Comparison of ENCODE assay signal across 8 mouse cellular contexts in genomic region chr13:42048991-42049773, GRCm38 (mm10). TPM values are rescaled to one million over a fixed set of nuclear protein-coding genes. Genes with fewer than 3 reads are reported as not detected.
A peak's percentile ranks its signal among the peaks of the same experiment; 100 is the strongest.
DNase-seq lines count a peak whose midpoint lies in the region; ATAC-seq and TF ChIP-seq lines count a peak whose summit lies in the region.

No protein-coding gene starts in this region.

- under 1% methylated on average over 48 of the region's 48 CpGs for WGBS in forebrain, embryonic 14.5 days

- H3K4me1 ChIP-seq in CH12.LX (ENCODE audit: control insufficient read depth in 1 of 2, insufficient read depth in 2 of 2) = peaks cover 2 to 16% of the 10 kb centered on the region in 2 experiments; a peak in 3 of 4 replicates
- H3K4me1 ChIP-seq in forebrain, embryonic 14.5 days (ENCODE audit: control insufficient read depth, insufficient read depth, low read length) = peaks cover 9% of the 10 kb centered on the region

- intact Hi-C loops in heart, postnatal 14 days (cut with DNase I) = no loop called here

- no peaks in the 10 kb centered on the region for H3K27me3 ChIP-seq in CH12.LX (replicated peaks)
- H3K27me3 ChIP-seq in forebrain, embryonic 14.5 days (replicated peaks; ENCODE audit: control insufficient read depth, insufficient read depth, low read length) = no peaks in the 10 kb centered on the region

- H3K27ac ChIP-seq in CH12.LX (ENCODE audit: insufficient read depth, low read depth) = peak overlapping the region; percentile 77
- H3K27ac ChIP-seq in forebrain, embryonic 14.5 days (ENCODE audit: low read depth, low read length) = peak overlapping the region; percentile 75; the same call in 1 of the 2 replicates
- H3K27ac ChIP-seq in layer of hippocampus, adult 2 months = peak overlapping the region; percentile 82

- DNase-seq in CH12.LX (ENCODE audit: extremely low read depth) = peak; percentile 47
- peak; percentile 12 for DNase-seq in c-Kit-negative CD71-positive TER-119-positive erythroid progenitor cells, embryonic 14.5 days (ENCODE audit: low read depth, low spot score)
- peak; percentile 68 for DNase-seq in forebrain, embryonic 14.5 days (ENCODE audit: low spot score)
- peak; percentile 85 for DNase-seq in heart, postnatal 14 days
- DNase-seq in layer of hippocampus, adult 2 months (ENCODE audit: low spot score in 2 of 2) = peak; percentile 20 to 64
- peak; percentile 87 for DNase-seq in lung, postnatal 10 days
- peak; percentile 81 for DNase-seq in ovary, postnatal 36 days (ENCODE audit: low spot score)
- DNase-seq in thymus, postnatal 14 days = peak; percentile 78

- TF ChIP-seq RAD21 in CH12.LX (IDR thresholded peaks at IDR 0.05; ENCODE audit: low read depth, low read length) = no peak

- H3K36me3 ChIP-seq in CH12.LX (replicated peaks in 1 of 2; ENCODE audit: control insufficient read depth in 1 of 2, insufficient read depth in 1 of 2, low read length in 1 of 2) = no peaks in the 10 kb centered on the region
- no peaks in the 10 kb centered on the region for H3K36me3 ChIP-seq in forebrain, embryonic 14.5 days (ENCODE audit: control insufficient read depth, insufficient read depth, low read length)

- in situ Hi-C loops in CH12.LX (cut with MboI; ENCODE audit: low pct_ligation_motif_present, low pct_unique_long_range_greater_than_20kb, low sequenced_read_pairs) = loop anchor here (10.0 to 25.0 kb wide), 2 partner anchors 134 to 337 kb away; no protein-coding TSS in a partner anchor

- peaks cover 16% of the 10 kb centered on the region for H3K79me2 ChIP-seq in CH12.LX (replicated peaks; ENCODE audit: control insufficient read depth, extremely low read depth, insufficient read depth, poor library complexity, severe bottlenecking)

- peak overlapping the region; percentile 61 to 93 (median 77) for H3K4me3 ChIP-seq in CH12.LX (replicated peaks in 1 of 3; ENCODE audit: low read depth in 2 of 3, low read length in 2 of 3, poor library complexity in 1 of 3)
- H3K4me3 ChIP-seq in forebrain, embryonic 14.5 days (ENCODE audit: low read depth, low read length) = peak overlapping the region; percentile 51
- peak overlapping the region; percentile 61 for H3K4me3 ChIP-seq in layer of hippocampus, adult 2 months

- peak overlapping the region; percentile 94 for H3K9ac ChIP-seq in CH12.LX (ENCODE audit: insufficient read depth, low read depth)
- H3K9ac ChIP-seq in forebrain, embryonic 14.5 days (ENCODE audit: low read length) = peak overlapping the region; percentile 76

- TF ChIP-seq CTCF in CH12.LX (conservative IDR thresholded peaks at IDR 0.05 in 1 of 2, IDR thresholded peaks at IDR 0.05 in 1 of 2; ENCODE audit: low read depth in 2 of 2, low read length in 2 of 2) = no peak
- no peak; the same call in 1 of the 2 replicates for TF ChIP-seq CTCF in layer of hippocampus, adult 2 months (conservative IDR thresholded peaks at IDR 0.05)

- ATAC-seq in forebrain, embryonic 14.5 days = no peak

- H3K4me2 ChIP-seq in CH12.LX (ENCODE audit: insufficient read depth, low read depth, poor library complexity, severe bottlenecking) = peak overlapping the region; percentile 76
- H3K4me2 ChIP-seq in forebrain, embryonic 14.5 days (ENCODE audit: low read length) = peak overlapping the region; percentile 86

- peak; percentile 59 for TF ChIP-seq POLR2A in CH12.LX (IDR thresholded peaks at IDR 0.05; ENCODE audit: low read depth, low read length)

- dilution Hi-C loops in CH12.LX (cut with MboI; ENCODE audit: extremely low pct_ligation_motif_present, extremely low pct_unique_long_range_greater_than_20kb, low sequenced_read_pairs) = no loop called here

- 0 out of 2 replicates have a peak, but pooled peaks have one; percentile 3 for TF ChIP-seq EP300 in CH12.LX (IDR thresholded peaks at IDR 0.05; ENCODE audit: low read length)

- H3K9me3 ChIP-seq in CH12.LX (replicated peaks; ENCODE audit: low read length) = no peaks in the 10 kb centered on the region
- no peaks in the 10 kb centered on the region for H3K9me3 ChIP-seq in forebrain, embryonic 14.5 days (replicated peaks; ENCODE audit: control insufficient read depth, low read length)

TF ChIP-seq in CH12.LX, 34 proteins besides CTCF, POLR2A, EP300 and RAD21:
- no peak for TF ChIP-seq SIN3A (IDR thresholded peaks at IDR 0.05; ENCODE audit: low read length)
- TF ChIP-seq SMC3 (IDR thresholded peaks at IDR 0.05; ENCODE audit: low read depth, low read length) = 0 out of 2 replicates have a peak, but pooled peaks have one; percentile 1
- TF ChIP-seq MAFK (IDR thresholded peaks at IDR 0.05; ENCODE audit: insufficient replicate concordance, low read length) = no peak
- no peak for TF ChIP-seq USF1 (IDR thresholded peaks at IDR 0.05; ENCODE audit: low read depth, low read length)
- peak; percentile 64 for TF ChIP-seq TCF12 (IDR thresholded peaks at IDR 0.05; ENCODE audit: low read depth, low read length)
- no peak for TF ChIP-seq MYC (IDR thresholded peaks at IDR 0.05; ENCODE audit: low read depth, low read length)
- no peak for TF ChIP-seq NELFE (IDR thresholded peaks at IDR 0.05; ENCODE audit: low read depth, low read length)
- peak; percentile 62; the same call in 1 of the 2 replicates for TF ChIP-seq CHD2 (IDR thresholded peaks at IDR 0.05; ENCODE audit: low read length)
- TF ChIP-seq UBTF (IDR thresholded peaks at IDR 0.05; ENCODE audit: low read depth, low read length) = peak; percentile 84; the same call in 1 of the 2 replicates
- TF ChIP-seq E2F4 (IDR thresholded peaks at IDR 0.05; ENCODE audit: insufficient replicate concordance, low read depth, low read length) = no peak
- TF ChIP-seq TBP (conservative IDR thresholded peaks at IDR 0.05; ENCODE audit: low read depth, low read length) = no peak
- TF ChIP-seq ZNF384 (IDR thresholded peaks at IDR 0.05; ENCODE audit: low read depth, low read length) = peak; percentile 94
- TF ChIP-seq ZKSCAN1 (IDR thresholded peaks at IDR 0.05; ENCODE audit: borderline replicate concordance, low read depth, low read length) = no peak
- no peak for TF ChIP-seq CHD1 (IDR thresholded peaks at IDR 0.05; ENCODE audit: low read depth, low read length)
- TF ChIP-seq IRF4 (IDR thresholded peaks at IDR 0.05; ENCODE audit: low read depth, low read length) = peak; percentile 27; the same call in 1 of the 2 replicates
- TF ChIP-seq MEF2A (IDR thresholded peaks at IDR 0.05; ENCODE audit: borderline replicate concordance, low read depth, low read length) = 0 out of 2 replicates have a peak, but pooled peaks have one; percentile 13
- TF ChIP-seq NRF1 (IDR thresholded peaks at IDR 0.05; ENCODE audit: low read depth, low read length) = no peak
- no peak for TF ChIP-seq JUN (IDR thresholded peaks at IDR 0.05; ENCODE audit: insufficient read depth, low read depth, low read length)
- no peak for TF ChIP-seq USF2 (conservative IDR thresholded peaks at IDR 0.05; ENCODE audit: low read depth, low read length)
- TF ChIP-seq KAT2A (IDR thresholded peaks at IDR 0.05; ENCODE audit: insufficient replicate concordance, low read length) = no peak
- no peak for TF ChIP-seq ZC3H11A (IDR thresholded peaks at IDR 0.05; ENCODE audit: low read depth, low read length)
- TF ChIP-seq POLR2AphosphoS2 (IDR thresholded peaks at IDR 0.05; ENCODE audit: low read depth, low read length) = no peak
- no peak for TF ChIP-seq RCOR1 (conservative IDR thresholded peaks at IDR 0.05; ENCODE audit: low read depth, low read length)
- TF ChIP-seq GABPA (IDR thresholded peaks at IDR 0.05; ENCODE audit: insufficient replicate concordance, low read depth, low read length) = no peak
- no peak; the same call in 1 of the 2 replicates for TF ChIP-seq MAX (IDR thresholded peaks at IDR 0.05; ENCODE audit: low read length)
- TF ChIP-seq BHLHE40 (IDR thresholded peaks at IDR 0.05; ENCODE audit: low read depth, low read length) = peak; percentile 47; the same call in 1 of the 2 replicates
- no peak for TF ChIP-seq JUND (conservative IDR thresholded peaks at IDR 0.05; ENCODE audit: low read depth, low read length)
- TF ChIP-seq MXI1 (IDR thresholded peaks at IDR 0.05; ENCODE audit: low read depth, low read length) = peak; percentile 75; the same call in 1 of the 2 replicates
- no peak for TF ChIP-seq ZMIZ1 (IDR thresholded peaks at IDR 0.05; ENCODE audit: low read depth, low read length)
- TF ChIP-seq MAZ (IDR thresholded peaks at IDR 0.05; ENCODE audit: low read depth, low read length) = peak; percentile 91
- peak; percentile 68 for TF ChIP-seq ETS1 (conservative IDR thresholded peaks at IDR 0.05; ENCODE audit: low read depth, low read length)
- TF ChIP-seq HCFC1 (IDR thresholded peaks at IDR 0.05; ENCODE audit: low read depth, low read length) = no peak; the same call in 1 of the 2 replicates
- TF ChIP-seq PAX5 (IDR thresholded peaks at IDR 0.05; ENCODE audit: low read length) = no peak
- peak; percentile 35; the same call in 1 of the 2 replicates for TF ChIP-seq ELF1 (IDR thresholded peaks at IDR 0.05; ENCODE audit: low read depth, low read length)

RNA-seq across cellular contexts. Expression of gene Hivep1, which starts 2.6 kb away (rescaled TPM):
- total RNA-seq in CH12.LX (2012; rRNA removed) = 18.5 and 24.9 TPM in 2 replicates
- total RNA-seq in CH12.LX (2014; rRNA removed) = 7.0 and 7.5 TPM in 2 replicates
- 46.4 and 53.3 TPM in 2 replicates for polyA plus RNA-seq in CH12.LX (2012; ENCODE audit: insufficient read length, low read depth)
- 12.0 and 16.0 TPM in 2 replicates for polyA plus RNA-seq in forebrain, embryonic 14.5 days (2014; fragmentation: Nextera tagmentation; extraction: Ambion mirVana)
- total RNA-seq in heart, postnatal 14 days (2021) = 10 to 100 TPM; 21.2 to 23.7 TPM
- total RNA-seq in layer of hippocampus, adult 2 months (2021) = 10 to 100 TPM; 20.9 to 24.1 TPM

Comparison
In these comparisons a context has a peak if more than half of its experiments do, and no peak if none do; other contexts are left out.
1. DNase-seq: peak in every context shown above with its lines; median percentile 87 in lung, postnatal 10 days; 85 in heart, postnatal 14 days; 81 in ovary, postnatal 36 days; 78 in thymus, postnatal 14 days; 68 in forebrain, embryonic 14.5 days; 47 in CH12.LX; 42 in layer of hippocampus, adult 2 months; 12 in c-Kit-negative CD71-positive TER-119-positive erythroid progenitor cells, embryonic 14.5 days.